Mouse (Mus musculus): ENCODE measurements around the gene Pramel7. TPM values are rescaled to one million over a fixed set of nuclear protein-coding genes. Genes with fewer than 3 reads are reported as not detected.

Pramel7 gene
- polyA plus RNA-seq, 1 experiment from 2014 or later: not detected

DNA sequence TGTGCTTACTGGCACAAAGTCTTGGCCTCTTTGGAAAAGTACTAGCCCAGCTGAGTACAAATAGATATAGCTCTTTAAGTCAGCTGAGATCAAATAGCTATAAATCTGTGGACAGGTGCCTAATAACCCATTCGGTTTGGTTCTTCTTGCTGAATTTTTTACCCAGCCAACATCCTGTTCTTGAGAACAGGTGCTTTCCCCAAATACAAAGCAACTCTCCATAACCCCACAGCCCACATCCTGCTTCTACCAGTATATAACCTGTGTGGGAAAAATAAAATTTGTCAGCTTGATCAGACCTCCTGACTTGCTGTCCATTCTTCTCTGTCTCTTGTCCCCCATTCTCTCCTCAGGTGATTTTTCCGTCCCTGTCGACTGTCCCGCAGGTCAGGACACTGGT is 35.1 kb downstream of the Pramel7 start:
- no peak for DNase-seq (ENCODE audit: low spot score)
- no peaks in the 10 kb centered on the region for H3K4me1 ChIP-seq
- no peaks in the 10 kb centered on the region for H3K9me3 ChIP-seq
- no peak overlapping the region for H3K4me3 ChIP-seq
- H3K27me3 ChIP-seq (ENCODE audit: insufficient read depth, poor library complexity, severe bottlenecking): no peaks in the 10 kb centered on the region
- no peaks in the 10 kb centered on the region for H3K36me3 ChIP-seq
- 91% methylated on average over 4 of the region's 4 CpGs for WGBS
- no peak overlapping the region for H3K27ac ChIP-seq

DNA sequence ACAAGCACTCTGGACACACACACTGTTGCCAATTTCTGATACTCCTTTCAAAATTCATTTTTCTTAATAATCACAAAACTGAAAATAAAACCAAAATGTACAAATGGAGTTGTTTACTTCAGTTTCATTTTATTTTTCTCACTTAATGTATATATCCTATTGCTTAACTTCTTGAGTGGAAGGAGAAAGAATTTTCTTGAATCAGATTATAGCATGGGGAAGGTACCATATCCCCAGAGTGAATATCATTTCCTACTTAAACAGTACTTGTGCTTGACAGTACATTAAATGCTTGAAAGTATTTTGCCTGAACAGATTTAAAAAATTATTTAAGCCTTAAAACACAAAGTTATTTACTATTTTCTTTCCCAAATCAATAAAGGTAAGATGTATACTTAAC is 43.2 kb downstream of the Pramel7 start, which contains the start of gene Olfr1126:
Olfr1126 (plus strand) TSS at position 301 of the 400 bp plus-strand sequence.
- H3K4me3 ChIP-seq: no peak within 1 kb of the TSS
- H3K4me1 ChIP-seq: no peaks in the 10 kb centered on the region
- H3K27ac ChIP-seq: no peak within 1 kb of the TSS
- DNase-seq (ENCODE audit: low spot score): no peak
- no peaks in the 10 kb centered on the region for H3K36me3 ChIP-seq
- no peaks in the 10 kb centered on the region for H3K27me3 ChIP-seq (ENCODE audit: insufficient read depth, poor library complexity, severe bottlenecking)
- H3K9me3 ChIP-seq: no peaks in the 10 kb centered on the region

Other genes with a start within 250 kb of the Pramel7 start
- not detected in 2 replicates for gene Olfr1115, start 249.1 kb downstream of the Pramel7 start, polyA plus RNA-seq (2016; fragmentation: Nextera tagmentation; extraction: Ambion mirVana)
- not detected in 2 replicates for gene Olfr1116, start 229.6 kb downstream of the Pramel7 start, polyA plus RNA-seq (2016; fragmentation: Nextera tagmentation; extraction: Ambion mirVana)
- gene Olfr1118, start 189.5 kb downstream of the Pramel7 start, polyA plus RNA-seq (2016; fragmentation: Nextera tagmentation; extraction: Ambion mirVana): not detected in 2 replicates
- not detected in 2 replicates for gene Olfr1120, start 142.3 kb downstream of the Pramel7 start, polyA plus RNA-seq (2016; fragmentation: Nextera tagmentation; extraction: Ambion mirVana)
- gene Olfr1121, start 127.2 kb downstream of the Pramel7 start, polyA plus RNA-seq (2016; fragmentation: Nextera tagmentation; extraction: Ambion mirVana): not detected in 2 replicates
- gene Olfr1122, start 111.2 kb downstream of the Pramel7 start, polyA plus RNA-seq (2016; fragmentation: Nextera tagmentation; extraction: Ambion mirVana): not detected in 2 replicates
- gene Olfr1123, start 80.5 kb downstream of the Pramel7 start, polyA plus RNA-seq (2016; fragmentation: Nextera tagmentation; extraction: Ambion mirVana): not detected in 2 replicates
- gene Olfr1124, start 66.8 kb downstream of the Pramel7 start, polyA plus RNA-seq (2016; fragmentation: Nextera tagmentation; extraction: Ambion mirVana): 0.18 TPM in 1 of 2 replicates, not detected in the other
- gene Olfr1126, start 43.1 kb downstream of the Pramel7 start, polyA plus RNA-seq (2016; fragmentation: Nextera tagmentation; extraction: Ambion mirVana): not detected in 2 replicates
- not detected in 2 replicates for gene Pramel6, start 9.5 kb upstream of the Pramel7 start, polyA plus RNA-seq (2016; fragmentation: Nextera tagmentation; extraction: Ambion mirVana)
- gene Olfr153, start 34.7 kb upstream of the Pramel7 start, polyA plus RNA-seq (2016; fragmentation: Nextera tagmentation; extraction: Ambion mirVana): not detected in 2 replicates
- gene Olfr1128, start 48.4 kb upstream of the Pramel7 start, polyA plus RNA-seq (2016; fragmentation: Nextera tagmentation; extraction: Ambion mirVana): not detected in 2 replicates
- gene Olfr1129, start 76.8 kb upstream of the Pramel7 start, polyA plus RNA-seq (2016; fragmentation: Nextera tagmentation; extraction: Ambion mirVana): not detected in 2 replicates
- gene Olfr1130, start 109.1 kb upstream of the Pramel7 start, polyA plus RNA-seq (2016; fragmentation: Nextera tagmentation; extraction: Ambion mirVana): not detected in 2 replicates
- not detected in 2 replicates for gene Olfr1131, start 130.0 kb upstream of the Pramel7 start, polyA plus RNA-seq (2016; fragmentation: Nextera tagmentation; extraction: Ambion mirVana)
- gene Olfr1132, start 140.4 kb upstream of the Pramel7 start, polyA plus RNA-seq (2016; fragmentation: Nextera tagmentation; extraction: Ambion mirVana): not detected in 2 replicates
- gene Olfr1133, start 150.3 kb upstream of the Pramel7 start, polyA plus RNA-seq (2016; fragmentation: Nextera tagmentation; extraction: Ambion mirVana): not detected in 2 replicates
- not detected in 2 replicates for gene Olfr1134, start 161.4 kb upstream of the Pramel7 start, polyA plus RNA-seq (2016; fragmentation: Nextera tagmentation; extraction: Ambion mirVana)
- not detected in 2 replicates for gene Olfr1135, start 176.6 kb upstream of the Pramel7 start, polyA plus RNA-seq (2016; fragmentation: Nextera tagmentation; extraction: Ambion mirVana)
- not detected in 2 replicates for gene Olfr1136, start 196.9 kb upstream of the Pramel7 start, polyA plus RNA-seq (2016; fragmentation: Nextera tagmentation; extraction: Ambion mirVana)
- gene Olfr1137, start 216.1 kb upstream of the Pramel7 start, polyA plus RNA-seq (2016; fragmentation: Nextera tagmentation; extraction: Ambion mirVana): not detected in 2 replicates
- not detected in 2 replicates for gene Olfr1138, start 242.9 kb upstream of the Pramel7 start, polyA plus RNA-seq (2016; fragmentation: Nextera tagmentation; extraction: Ambion mirVana)
- not detected in 2 replicates for gene Olfr1140, start 246.7 kb upstream of the Pramel7 start, polyA plus RNA-seq (2016; fragmentation: Nextera tagmentation; extraction: Ambion mirVana)

Measured in heart, embryonic 10.5 days (tissue).